Mouse (Mus musculus) liver, postnatal 0 days (tissue): ENCODE measurements around the gene Clec2i. TPM values are rescaled to one million over a fixed set of nuclear protein-coding genes. Genes with fewer than 3 reads are reported as not detected.
"Not testable (repeated sequence)": the region's sequence is repeated elsewhere in the genome, so short reads cannot be mapped to it uniquely, and the experiment has no call there.

Experiments used
- ATAC-seq: fragments of 200-750 bp; cut with Nextera tagmentation; 2 replicates; pipeline ENCODE4 v1.8.0; 2017; ENCODE audit warnings: mild to moderate bottlenecking, moderate library complexity
- DNase-seq: peaks from one replicate; pipeline ENCODE4 v3.0.0-alpha.2; 2016
- H3K27ac ChIP-seq: fragments of 300-500 bp; sonication (generic); 2 replicates; pipeline ENCODE4 v1.5.1; 2014; ENCODE audit warnings: antibody characterized with exemption, moderate library complexity, mild to moderate bottlenecking, low read depth
- H3K27me3 ChIP-seq: fragments of 300-500 bp; sonication (generic); 2 replicates; pipeline ENCODE4 v1.6.1; 2014; ENCODE audit warnings: low read length, control low read depth, mixed read lengths; ENCODE audit not compliant: insufficient read depth
- H3K36me3 ChIP-seq: fragments of 300-500 bp; sonication (generic); replicated peaks from 2 replicates; pipeline ENCODE4 v1.6.1; 2014; ENCODE audit warnings: mild to moderate bottlenecking, control low read depth, low read length, moderate library complexity, mixed read lengths; ENCODE audit not compliant: insufficient read depth
- H3K4me1 ChIP-seq: fragments of 300-500 bp; sonication (generic); 2 replicates; pipeline ENCODE4 v1.6.1; 2014; ENCODE audit warnings: antibody characterized with exemption, mild to moderate bottlenecking, control low read depth; ENCODE audit not compliant: insufficient read depth
- H3K4me2 ChIP-seq: fragments of 300-500 bp; sonication (generic); 2 replicates; pipeline ENCODE4 v1.6.1; 2014; ENCODE audit warnings: low read depth, mild to moderate bottlenecking, low read length, moderate library complexity, mixed read lengths
- H3K4me3 ChIP-seq: fragments of 300-500 bp; sonication (generic); 2 replicates; pipeline ENCODE4 v1.5.1; 2014; ENCODE audit warnings: low read depth, low read length
- H3K9ac ChIP-seq: fragments of 300-500 bp; sonication (generic); replicated peaks from 2 replicates; pipeline ENCODE4 v1.6.1; 2014; ENCODE audit warnings: mild to moderate bottlenecking, moderate library complexity
- H3K9me3 ChIP-seq: fragments of 300-500 bp; sonication (generic); 2 replicates; pipeline ENCODE4 v1.6.1; 2016; ENCODE audit warnings: mild to moderate bottlenecking, control low read depth, low read length, mixed read lengths
- CTCF ChIP-seq: sonication (generic); IDR thresholded peaks from 2 replicates; pipeline ENCODE4 v1.5.1; 2016; ENCODE audit warnings: antibody characterized with exemption, low read depth
- EP300 ChIP-seq: IDR thresholded peaks from 2 replicates; pipeline ENCODE4 v1.6.1; 2016; ENCODE audit warnings: antibody characterized with exemption, low read depth, mild to moderate bottlenecking
- WGBS: fragments of 180-500 bp; shearing (Covaris S2); extraction: QIAGEN DNeasy Blood & Tissue Kit; methylation state at CpG from one replicate; pipeline ENCODE4 v1.1.7; 2014; ENCODE audit not compliant: insufficient replicate concordance; 5-methylcytosine and 5-hydroxymethylcytosine counted together
- polyA plus RNA-seq: library from polyadenylated mRNA; unstranded; fragments of >200 nt; fragmentation: Nextera tagmentation; extraction: Ambion mirVana; gene quantifications from 2 replicates; pipeline ENCODE4 v1.2.1, GENCODE M21; 2015

Gene Clec2i
- polyA plus RNA-seq, 1 experiment from 2014 or later = 0.27 TPM

- Histone ChIP-seq H3K4me3 (no peak overlapping the region), H3K9me3 (no peaks in the 10 kb centered on the region), H3K4me2 (no peak overlapping the region), H3K4me1 (no peaks in the 10 kb centered on the region), H3K36me3 (no peaks in the 10 kb centered on the region), H3K27me3 (no peaks in the 10 kb centered on the region), H3K27ac (no peak overlapping the region), H3K9ac (no peak overlapping the region)
- ATAC-seq = no peak
- WGBS = 56% methylated on average over 2 of the region's 2 CpGs
- no peak for DNase-seq
- TF ChIP-seq CTCF (no peak), EP300 (no peak)
These were observed 26.3 kb downstream of the Clec2i start for GRCm38 (mm10) chr6:128913598-128914254.

GRCm38 (mm10) chr6:128917322-128917721 lies 29.9 kb downstream of the Clec2i start:
- no peak for ATAC-seq

GRCm38 (mm10) chr6:128933050-128933449 lies 45.7 kb downstream of the Clec2i start:
- no peak overlapping the region for H3K4me2 ChIP-seq
- H3K9me3 ChIP-seq = 0 out of 2 replicates have a peak, but pooled peaks cover 4% of the 10 kb centered on the region
- H3K4me3 ChIP-seq = no peak overlapping the region
- H3K9ac ChIP-seq = no peak overlapping the region
- H3K27ac ChIP-seq = no peak overlapping the region
- DNase-seq (no peak), ATAC-seq (no peak)
- no peaks in the 10 kb centered on the region for H3K36me3 ChIP-seq
- no peaks in the 10 kb centered on the region for H3K27me3 ChIP-seq
- H3K4me1 ChIP-seq = no peaks in the 10 kb centered on the region
- WGBS = 81% methylated on average over 2 of the region's 2 CpGs
- no peak for TF ChIP-seq EP300
- no peak for TF ChIP-seq CTCF

More at GRCm38 (mm10) chr6:128917322-128917721, 29.9 kb downstream of the Clec2i start:
- no peak overlapping the region for H3K9ac ChIP-seq
- no peak overlapping the region for H3K27ac ChIP-seq
- H3K27me3 ChIP-seq = no peaks in the 10 kb centered on the region
- TF ChIP-seq EP300 (no peak), CTCF (no peak)
- 56% methylated on average over 2 of the region's 2 CpGs for WGBS
- no peaks in the 10 kb centered on the region for H3K9me3 ChIP-seq
- no peak overlapping the region for H3K4me3 ChIP-seq
- no peaks in the 10 kb centered on the region for H3K36me3 ChIP-seq
- no peaks in the 10 kb centered on the region for H3K4me1 ChIP-seq
- no peak for DNase-seq
- no peak overlapping the region for H3K4me2 ChIP-seq

- H3K4me3 ChIP-seq, DNase-seq, H3K4me1 ChIP-seq, ATAC-seq, H3K4me2 ChIP-seq, H3K27me3 ChIP-seq, H3K9me3 ChIP-seq, H3K36me3 ChIP-seq, H3K9ac ChIP-seq, H3K27ac ChIP-seq: not testable (repeated sequence)
- 76% methylated on average over 4 of the region's 4 CpGs for WGBS
These were observed 46.7 kb downstream of the Clec2i start, which contains the start of gene Clec2g for GRCm38 (mm10) chr6:128934081-128934480. Gene Clec2g (plus strand): TSS chr6:128934381.

- WGBS = 86% methylated on average over 4 of the region's 13 CpGs
- not testable (repeated sequence) for H3K36me3 ChIP-seq, ATAC-seq, H3K4me3 ChIP-seq, H3K27me3 ChIP-seq, H3K9me3 ChIP-seq, H3K4me2 ChIP-seq, DNase-seq, H3K27ac ChIP-seq, H3K4me1 ChIP-seq, H3K9ac ChIP-seq
These were observed 48.7 kb downstream of the Clec2i start for GRCm38 (mm10) chr6:128935889-128936665.

GRCm38 (mm10) chr6:128941646-128942421 lies 54.4 kb downstream of the Clec2i start:
- 77% methylated on average over 5 of the region's 5 CpGs for WGBS

More at GRCm38 (mm10) chr6:128941646-128942421, 54.4 kb downstream of the Clec2i start:
- Histone ChIP-seq H3K27me3 (no peaks in the 10 kb centered on the region), H3K4me2 (no peak overlapping the region), H3K4me1 (no peaks in the 10 kb centered on the region), H3K9ac (no peak overlapping the region), H3K9me3 (no peaks in the 10 kb centered on the region), H3K27ac (no peak overlapping the region), H3K4me3 (no peak overlapping the region), H3K36me3 (no peaks in the 10 kb centered on the region)
- ATAC-seq (no peak), DNase-seq (no peak)
- TF ChIP-seq CTCF = no peak
- TF ChIP-seq EP300 = no peak
